Comparison of ENCODE assay signal across 27 mouse cellular contexts in the genomic region with DNA sequence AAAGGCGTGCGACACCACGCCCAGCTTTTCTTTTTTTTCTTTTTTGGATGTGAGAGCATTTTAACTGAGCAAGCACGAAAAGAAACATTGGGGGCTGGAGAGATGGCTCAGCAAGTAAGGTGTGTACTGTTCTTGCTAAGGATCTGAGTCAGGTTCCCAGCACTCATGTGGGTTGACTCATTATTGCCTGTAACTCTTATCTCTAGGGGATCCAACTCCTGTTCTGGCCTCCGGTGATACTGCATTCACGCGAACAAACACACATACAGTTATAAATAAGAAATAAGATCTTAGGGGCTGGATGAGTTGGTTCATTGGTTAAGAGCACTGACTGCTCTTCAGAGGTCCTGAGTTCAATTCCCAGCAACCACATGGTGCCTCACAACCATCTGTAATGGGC. TPM values are rescaled to one million over a fixed set of nuclear protein-coding genes. Genes with fewer than 3 reads are reported as not detected.
"Had no signal": no experiment of that assay in that cellular context is flagged by ENCODE, and none has a peak within 500 bp of the region (broad histone marks: within the 10 kb centered on the region; RNA-seq: fewer than 3 reads in every experiment).

No protein-coding gene starts in this region.

- H3K9ac ChIP-seq: heart, embryonic 12.5 days; hindbrain, embryonic 13.5 days; hindbrain, embryonic 15.5 days; intestine, embryonic 15.5 days; kidney, embryonic 15.5 days; limb, embryonic 13.5 days; limb, embryonic 15.5 days; liver, embryonic 12.5 days; liver, embryonic 15.5 days had no signal

- H3K27ac ChIP-seq: heart, embryonic 10.5 days; hindbrain, embryonic 13.5 days; hindbrain, embryonic 15.5 days; hindbrain, postnatal 0 days; intestine, embryonic 15.5 days; kidney, embryonic 15.5 days; kidney, postnatal 0 days; limb, embryonic 13.5 days; limb, embryonic 15.5 days; liver, embryonic 12.5 days; liver, embryonic 15.5 days had no signal

- H3K4me3 ChIP-seq: heart, embryonic 10.5 days; heart, embryonic 12.5 days; hindbrain, embryonic 13.5 days; hindbrain, embryonic 15.5 days; intestine, embryonic 15.5 days; kidney, embryonic 15.5 days; limb, embryonic 13.5 days; limb, embryonic 15.5 days; liver, embryonic 12.5 days; liver, embryonic 15.5 days had no signal

- H3K36me3 ChIP-seq: heart, embryonic 12.5 days; hindbrain, embryonic 13.5 days; hindbrain, embryonic 15.5 days; intestine, embryonic 15.5 days; kidney, embryonic 15.5 days; limb, embryonic 13.5 days; limb, embryonic 15.5 days; liver, embryonic 12.5 days had no signal

- H3K4me2 ChIP-seq: heart, embryonic 12.5 days; hindbrain, embryonic 13.5 days; hindbrain, embryonic 15.5 days; intestine, embryonic 15.5 days; kidney, embryonic 15.5 days; limb, embryonic 13.5 days; limb, embryonic 15.5 days; liver, embryonic 12.5 days; liver, embryonic 15.5 days had no signal

- H3K27me3 ChIP-seq: heart, embryonic 12.5 days; hindbrain, embryonic 13.5 days; hindbrain, embryonic 15.5 days; intestine, embryonic 15.5 days; kidney, embryonic 15.5 days; limb, embryonic 13.5 days; limb, embryonic 15.5 days; liver, embryonic 12.5 days; liver, embryonic 15.5 days had no signal

- H3K9me3 ChIP-seq: heart, embryonic 10.5 days; heart, embryonic 12.5 days; hindbrain, embryonic 13.5 days; hindbrain, embryonic 15.5 days; intestine, embryonic 15.5 days; kidney, embryonic 15.5 days; limb, embryonic 13.5 days; limb, embryonic 15.5 days; liver, embryonic 12.5 days; liver, embryonic 15.5 days had no signal

- ATAC-seq: hindbrain, postnatal 0 days; inflammation-experienced regulatory T-cells, adult 6 months; intestine, embryonic 15.5 days; intestine, postnatal 0 days; liver, embryonic 12.5 days had no signal

- DNase-seq: gastrocnemius, postnatal 14 days; gastrocnemius, postnatal 36 days; heart, adult 18-20 months; heart, postnatal 10 days; kidney, adult 2 months; kidney, adult 9 months; kidney, postnatal 14 days; kidney, postnatal 36 days; layer of hippocampus, adult 9-11 months; layer of hippocampus, postnatal 36 days; left cerebral cortex, postnatal 4 days had no signal

RNA-seq across cellular contexts. Expression of a gene that starts 39.9 kb away (rescaled TPM):
- total RNA-seq: gastrocnemius, postnatal 36 days; hematopoietic stem cell, adult 5-6 weeks; liver, adult 2 months had no signal
- polyA plus RNA-seq: liver, adult 2 months had no signal
